14 mouse cellular contexts compared by ENCODE assay signal in the genomic region with DNA sequence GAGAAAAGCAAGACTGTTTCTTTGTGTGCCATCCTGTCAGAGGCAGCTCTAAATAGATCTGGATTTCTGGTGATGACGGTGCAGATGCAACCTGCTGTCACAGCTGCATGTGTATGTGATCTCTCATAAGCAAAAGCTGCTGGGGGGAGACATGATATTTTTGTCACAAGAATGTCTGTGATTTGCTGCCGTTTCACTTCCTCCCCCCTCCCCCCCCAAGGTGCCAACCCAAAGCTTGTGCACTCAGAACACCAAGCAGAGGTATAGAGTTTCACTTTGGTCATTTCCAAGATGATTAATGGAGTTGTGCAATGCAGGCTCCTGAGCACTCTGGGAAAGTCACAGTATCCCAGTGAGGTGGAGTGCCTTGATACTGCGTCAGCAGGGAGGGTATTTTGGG.
DNase-seq lines count a peak whose midpoint lies in the region; ATAC-seq and TF ChIP-seq lines count a peak whose summit lies in the region.
"Had no signal": no experiment of that assay in that cellular context is flagged by ENCODE, and none has a peak within 500 bp of the region (broad histone marks: within the 10 kb centered on the region; RNA-seq: fewer than 3 reads in every experiment).

No protein-coding gene starts in this region.

- 0 out of 2 replicates have a peak overlapping the region, but pooled peaks have one; percentile 26 for H3K27ac ChIP-seq in heart, postnatal 0 days (ENCODE audit: low read depth)
- no peak overlapping the region for H3K27ac ChIP-seq in forebrain, embryonic 14.5 days (ENCODE audit: low read depth, low read length)
- H3K27ac ChIP-seq: heart, embryonic 15.5 days; liver, embryonic 14.5 days had no signal

- no peak for DNase-seq in heart, postnatal 0 days (ENCODE audit: low spot score)
- DNase-seq in heart, adult 18-20 months = no peak
- DNase-seq in 3134 (ENCODE audit: extremely low read depth, insufficient read length, low spot score) = peak; percentile 63
- DNase-seq in yolk sac, embryonic 10.5 days (ENCODE audit: low spot score) = no peak
- no peak for DNase-seq in forebrain, embryonic 14.5 days (ENCODE audit: low spot score)
- no peak for DNase-seq in heart, adult 9 months (ENCODE audit: low spot score in 2 of 2)
- DNase-seq: adrenal gland, postnatal 25 days; cerebellum, postnatal 10 days; kidney, adult 2 months; right cerebral cortex, postnatal 25 days had no signal

- no peak overlapping the region for H3K9ac ChIP-seq in heart, postnatal 0 days (replicated peaks; ENCODE audit: low read depth, low read length)
- H3K9ac ChIP-seq in forebrain, embryonic 14.5 days (ENCODE audit: low read length) = no peak overlapping the region
- H3K9ac ChIP-seq: heart, embryonic 15.5 days; liver, embryonic 14.5 days had no signal

- no peaks in the 10 kb centered on the region for H3K9me3 ChIP-seq in heart, postnatal 0 days (replicated peaks; ENCODE audit: control insufficient read depth, low read length)
- no peaks in the 10 kb centered on the region for H3K9me3 ChIP-seq in forebrain, embryonic 14.5 days (replicated peaks; ENCODE audit: control insufficient read depth, low read length)
- H3K9me3 ChIP-seq: heart, embryonic 15.5 days had no signal

- no peaks in the 10 kb centered on the region for H3K36me3 ChIP-seq in heart, postnatal 0 days (replicated peaks; ENCODE audit: control insufficient read depth, insufficient read depth, low read length)
- H3K36me3 ChIP-seq in forebrain, embryonic 14.5 days (ENCODE audit: control insufficient read depth, insufficient read depth, low read length) = no peaks in the 10 kb centered on the region
- H3K36me3 ChIP-seq: heart, embryonic 15.5 days had no signal

- no peaks in the 10 kb centered on the region for H3K27me3 ChIP-seq in heart, postnatal 0 days (ENCODE audit: control insufficient read depth, insufficient read depth, low read length)
- H3K27me3 ChIP-seq in forebrain, embryonic 14.5 days (replicated peaks; ENCODE audit: control insufficient read depth, insufficient read depth, low read length) = no peaks in the 10 kb centered on the region
- H3K27me3 ChIP-seq: heart, embryonic 15.5 days had no signal

- no peak for TF ChIP-seq CTCF in heart, postnatal 0 days (IDR thresholded peaks at IDR 0.05; ENCODE audit: low read depth)

- H3K4me3 ChIP-seq in heart, postnatal 0 days (ENCODE audit: low read depth, low read length) = no peak overlapping the region
- no peak overlapping the region for H3K4me3 ChIP-seq in forebrain, embryonic 14.5 days (ENCODE audit: low read depth, low read length)
- H3K4me3 ChIP-seq: heart, embryonic 15.5 days had no signal

- ATAC-seq in heart, postnatal 0 days (ENCODE audit: insufficient read depth, low read depth) = no peak
- peak; percentile 20 for ATAC-seq in CD4-positive, CD25-positive, alpha-beta regulatory T cell, adult 4 months
- ATAC-seq in hematopoietic stem cell, adult 5-6 weeks (replicated peaks in 1 of 2; ENCODE audit: insufficient read depth in 1 of 2, low FRiP score in 2 of 2, low TSS enrichment in 1 of 2, low read depth in 1 of 2, poor library complexity in 2 of 2, severe bottlenecking in 2 of 2) = peak; percentile 19 to 23; a peak in 1 of 4 replicates
- ATAC-seq in forebrain, embryonic 14.5 days = no peak

- TF ChIP-seq EP300 in heart, postnatal 0 days (IDR thresholded peaks at IDR 0.05; ENCODE audit: low read depth) = no peak

- 42% methylated on average over 3 of the region's 3 CpGs for WGBS in heart, postnatal 0 days
- 85% methylated on average over 3 of the region's 3 CpGs for WGBS in forebrain, embryonic 14.5 days

- H3K4me1 ChIP-seq in heart, postnatal 0 days (ENCODE audit: control insufficient read depth, insufficient read depth) = peaks cover 36% of the 10 kb centered on the region
- H3K4me1 ChIP-seq in forebrain, embryonic 14.5 days (ENCODE audit: control insufficient read depth, insufficient read depth, low read length) = no peaks in the 10 kb centered on the region

- H3K4me2 ChIP-seq in heart, postnatal 0 days (ENCODE audit: low read depth, low read length) = no peak overlapping the region
- no peak overlapping the region for H3K4me2 ChIP-seq in forebrain, embryonic 14.5 days (ENCODE audit: low read length)
- H3K4me2 ChIP-seq: heart, embryonic 15.5 days had no signal

Comparison
In these comparisons a context has a peak if more than half of its experiments do, and no peak if none do; other contexts are left out.
1. ATAC-seq: peak in CD4-positive, CD25-positive, alpha-beta regulatory T cell, adult 4 months (single experiment) and hematopoietic stem cell, adult 5-6 weeks (2 of 2); none in heart, postnatal 0 days (single experiment) and forebrain, embryonic 14.5 days (single experiment).